Mouse (Mus musculus) splenic B cell, adult 2 months (primary cell): ENCODE measurements around the gene Ncdn.

Experiments used
- DNase-seq: peaks from one replicate; pipeline ENCODE4 v3.0.0-alpha.2; 2011; ENCODE audit warnings: low read depth, low spot score
- H3K27me3 ChIP-seq: 2 replicates; pipeline ENCODE4 v1.6.1; 2012; ENCODE audit warnings: mild to moderate bottlenecking, low read length, moderate library complexity, mixed read lengths; ENCODE audit not compliant: control insufficient read depth, poor library complexity, insufficient read depth, severe bottlenecking
- H3K36me3 ChIP-seq: 2 replicates; pipeline ENCODE4 v1.6.1; 2012; ENCODE audit warnings: mild to moderate bottlenecking, low read length, moderate library complexity, mixed read lengths; ENCODE audit not compliant: control insufficient read depth, poor library complexity, insufficient read depth, severe bottlenecking

Ncdn gene

DNA sequence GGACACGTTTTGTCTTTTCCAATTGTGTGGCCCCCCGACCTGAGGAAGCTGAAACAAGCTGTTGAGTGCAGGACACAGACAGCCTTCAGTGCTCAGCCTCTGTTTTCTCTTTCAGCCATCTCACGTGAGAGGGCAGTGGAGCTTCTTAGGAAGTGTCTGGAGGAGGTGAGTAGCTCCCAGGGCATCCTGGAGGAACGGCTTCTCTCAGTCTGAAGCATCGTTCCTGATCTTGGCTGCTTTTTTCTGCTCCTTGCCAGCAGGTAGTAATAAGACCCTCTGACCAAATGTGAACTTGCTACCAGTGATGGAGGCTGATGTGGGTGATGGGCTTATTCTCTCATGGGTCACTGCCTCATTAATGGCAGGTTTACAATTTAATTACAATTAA lies 45.8 kb downstream of the Ncdn start:
- H3K27me3 ChIP-seq = no peaks in the 10 kb centered on the region
- DNase-seq = no peak
- H3K36me3 ChIP-seq = peaks cover 14% of the 10 kb centered on the region

DNA sequence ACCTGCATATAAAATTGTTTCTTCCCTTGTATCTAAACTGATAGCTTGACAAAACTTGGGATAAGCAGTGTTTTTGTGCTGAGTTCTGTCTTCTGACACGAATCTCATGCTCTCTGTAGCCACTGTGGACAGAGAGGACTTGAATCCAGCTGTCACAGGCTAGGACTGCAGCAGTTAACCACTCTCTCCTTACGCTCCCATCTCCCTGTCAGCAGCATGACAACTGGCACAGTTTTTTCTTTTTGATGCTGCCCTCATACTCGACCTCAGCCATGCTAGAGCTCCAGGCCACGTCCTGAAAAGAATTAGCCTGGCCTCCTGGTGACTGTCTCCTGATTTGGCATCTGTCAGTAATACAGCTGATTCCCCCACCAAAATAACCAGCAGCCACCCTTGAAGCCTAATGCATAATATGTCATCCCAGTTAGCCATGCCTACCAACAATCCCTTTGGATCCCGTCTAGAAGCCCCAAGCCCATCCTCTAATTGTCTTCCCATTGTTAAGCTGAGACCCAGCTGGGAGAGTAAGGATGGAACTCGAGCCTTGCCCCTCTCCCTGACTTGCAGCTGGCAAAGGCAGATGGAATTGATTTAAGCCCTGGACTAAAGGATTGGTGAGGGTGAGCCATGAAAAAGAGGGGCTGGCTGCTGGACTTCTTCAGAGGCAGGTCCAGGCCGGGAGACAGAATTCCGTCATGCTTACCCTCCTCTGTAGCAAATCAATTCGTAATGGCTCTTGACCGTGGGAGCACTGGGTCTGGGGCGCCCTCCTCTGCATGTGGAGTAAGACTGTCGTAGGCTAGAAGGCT lies 46.4 kb downstream of the Ncdn start:
- Histone ChIP-seq H3K27me3 (no peaks in the 10 kb centered on the region), H3K36me3 (peaks cover 14% of the 10 kb centered on the region)
- no peak for DNase-seq

DNA sequence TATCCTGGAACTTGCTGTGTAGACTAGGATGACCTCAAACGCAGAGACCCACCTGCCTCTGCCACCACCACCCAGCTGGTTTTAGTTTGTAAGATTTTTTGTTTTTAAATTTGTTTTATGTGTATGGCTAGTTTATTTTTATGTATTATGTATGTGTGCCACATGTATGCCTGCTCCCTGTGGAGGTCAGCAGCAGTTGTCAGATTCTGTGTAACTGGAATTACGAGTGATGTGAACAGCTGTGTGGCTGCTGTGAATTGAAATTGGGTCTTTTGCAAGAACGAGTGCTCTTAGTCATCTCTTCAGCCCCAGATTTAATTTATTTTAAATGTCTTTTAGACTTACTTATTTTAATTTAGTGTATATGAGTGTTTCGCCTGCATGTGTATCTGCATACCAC lies 56.3 kb downstream of the Ncdn start:
- peaks cover 6% of the 10 kb centered on the region for H3K36me3 ChIP-seq

More for the DNA sequence above, 56.3 kb downstream of the Ncdn start:
- H3K27me3 ChIP-seq = no peaks in the 10 kb centered on the region
- DNase-seq = no peak
